9 mouse cellular contexts compared by ENCODE assay signal in genomic region chrX:99152566-99153265, GRCm38 (mm10). TPM values are rescaled to one million over a fixed set of nuclear protein-coding genes. Genes with fewer than 3 reads are reported as not detected.
DNase-seq lines count a peak whose midpoint lies in the region; ATAC-seq lines count a peak whose summit lies in the region.
"Had no signal": no experiment of that assay in that cellular context is flagged by ENCODE, and none has a peak within 500 bp of the region (broad histone marks: within the 10 kb centered on the region; RNA-seq: fewer than 3 reads in every experiment).

No protein-coding gene starts in this region.

- no peak overlapping the region for H3K27ac ChIP-seq in limb, embryonic 11.5 days (replicated peaks; ENCODE audit: low read depth, low read length)
- H3K27ac ChIP-seq in limb, embryonic 10.5 days, result no peak overlapping the region
- H3K27ac ChIP-seq in hindbrain, embryonic 16.5 days (ENCODE audit: low read depth, low read length), result no peak overlapping the region
- no peak overlapping the region for H3K27ac ChIP-seq in neural tube, embryonic 15.5 days (replicated peaks)

- 31% methylated on average over 9 of the region's 9 CpGs for WGBS in limb, embryonic 11.5 days
- WGBS in limb, embryonic 10.5 days, result 22% methylated on average over 9 of the region's 9 CpGs
- 18% methylated on average over 9 of the region's 9 CpGs for WGBS in hindbrain, embryonic 16.5 days
- 31% methylated on average over 9 of the region's 9 CpGs for WGBS in neural tube, embryonic 15.5 days

- peaks cover 2% of the 10 kb centered on the region; the same call in 1 of the 2 replicates for H3K36me3 ChIP-seq in limb, embryonic 11.5 days (ENCODE audit: control insufficient read depth, insufficient read depth, low read length)
- peaks cover 40% of the 10 kb centered on the region for H3K36me3 ChIP-seq in limb, embryonic 10.5 days
- H3K36me3 ChIP-seq in hindbrain, embryonic 16.5 days (ENCODE audit: control insufficient read depth, insufficient read depth, low read length), result no peaks in the 10 kb centered on the region
- no peaks in the 10 kb centered on the region for H3K36me3 ChIP-seq in neural tube, embryonic 15.5 days

- no peak for DNase-seq in limb, embryonic 11.5 days (ENCODE audit: low spot score)
- DNase-seq in limb, embryonic 10.5 days (ENCODE audit: low spot score), result no peak
- DNase-seq in embryo, embryonic 9.5 days (ENCODE audit: extremely low spot score), result peak; percentile 33
- DNase-seq in heart, adult 9 months (ENCODE audit: low spot score in 2 of 2), result no peak
- DNase-seq in urinary bladder, postnatal 10 days (ENCODE audit: low spot score), result no peak
- no peak for DNase-seq in MN1 (ENCODE audit: low spot score)
- DNase-seq: cerebellum, adult 11 months had no signal

- no peaks in the 10 kb centered on the region; the same call in 1 of the 2 replicates for H3K4me1 ChIP-seq in limb, embryonic 11.5 days (ENCODE audit: control insufficient read depth, insufficient read depth, low read length)
- peaks cover 38% of the 10 kb centered on the region for H3K4me1 ChIP-seq in limb, embryonic 10.5 days
- no peaks in the 10 kb centered on the region for H3K4me1 ChIP-seq in hindbrain, embryonic 16.5 days (ENCODE audit: control insufficient read depth, insufficient read depth, low read depth, low read length)
- peaks cover 6% of the 10 kb centered on the region; the same call in 1 of the 2 replicates for H3K4me1 ChIP-seq in neural tube, embryonic 15.5 days

- ATAC-seq in limb, embryonic 11.5 days (ENCODE audit: insufficient number of reproducible peaks, low FRiP score, low TSS enrichment, low read depth), result 0 out of 2 replicates have a peak, but pooled peaks have one; percentile 26
- peak; percentile 36; the same call in 1 of the 2 replicates for ATAC-seq in hindbrain, embryonic 16.5 days
- peak; percentile 26; the same call in 1 of the 2 replicates for ATAC-seq in neural tube, embryonic 15.5 days (ENCODE audit: low FRiP score)

- H3K9ac ChIP-seq in limb, embryonic 11.5 days (ENCODE audit: low read length), result no peak overlapping the region
- H3K9ac ChIP-seq in hindbrain, embryonic 16.5 days (ENCODE audit: low read depth, low read length), result no peak overlapping the region
- no peak overlapping the region for H3K9ac ChIP-seq in neural tube, embryonic 15.5 days (replicated peaks)

- peaks cover 8% of the 10 kb centered on the region; the same call in 1 of the 2 replicates for H3K27me3 ChIP-seq in limb, embryonic 11.5 days (ENCODE audit: control insufficient read depth, insufficient read depth, low read length)
- peaks cover 98% of the 10 kb centered on the region for H3K27me3 ChIP-seq in limb, embryonic 10.5 days (ENCODE audit: low read depth, poor library complexity, severe bottlenecking)
- peaks cover 7% of the 10 kb centered on the region; the same call in 1 of the 2 replicates for H3K27me3 ChIP-seq in hindbrain, embryonic 16.5 days (replicated peaks; ENCODE audit: control insufficient read depth, insufficient read depth, low read length)
- peaks cover 18% of the 10 kb centered on the region for H3K27me3 ChIP-seq in neural tube, embryonic 15.5 days (replicated peaks)

- H3K9me3 ChIP-seq in limb, embryonic 11.5 days (ENCODE audit: control insufficient read depth, low read length), result no peaks in the 10 kb centered on the region
- H3K9me3 ChIP-seq in limb, embryonic 10.5 days (replicated peaks), result no peaks in the 10 kb centered on the region
- H3K9me3 ChIP-seq in hindbrain, embryonic 16.5 days (ENCODE audit: control insufficient read depth, low read length), result no peaks in the 10 kb centered on the region
- H3K9me3 ChIP-seq in neural tube, embryonic 15.5 days (replicated peaks), result no peaks in the 10 kb centered on the region

- H3K4me2 ChIP-seq in limb, embryonic 11.5 days (ENCODE audit: low read depth, severe bottlenecking), result no peak overlapping the region
- no peak overlapping the region for H3K4me2 ChIP-seq in hindbrain, embryonic 16.5 days (ENCODE audit: low read length)
- H3K4me2 ChIP-seq in neural tube, embryonic 15.5 days, result no peak overlapping the region

- H3K4me3 ChIP-seq in limb, embryonic 11.5 days (ENCODE audit: low read depth, low read length), result no peak overlapping the region
- no peak overlapping the region for H3K4me3 ChIP-seq in limb, embryonic 10.5 days
- H3K4me3 ChIP-seq in hindbrain, embryonic 16.5 days (ENCODE audit: low read length), result no peak overlapping the region
- H3K4me3 ChIP-seq in neural tube, embryonic 15.5 days (replicated peaks), result no peak overlapping the region

RNA-seq across cellular contexts. Expression of gene Efnb1, which starts 16.8 kb away (rescaled TPM):
- polyA plus RNA-seq in limb, embryonic 11.5 days (2014; fragmentation: Nextera tagmentation; extraction: Ambion mirVana), result 39.3 and 45.7 TPM in 2 replicates
- polyA plus RNA-seq in limb, embryonic 10.5 days (2016; fragmentation: Nextera tagmentation; extraction: Ambion mirVana), result 42.9 and 54.1 TPM in 2 replicates
- polyA plus RNA-seq in hindbrain, embryonic 16.5 days (2015; fragmentation: Nextera tagmentation; extraction: Ambion mirVana), result 16.0 and 19.5 TPM in 2 replicates
- polyA plus RNA-seq in neural tube, embryonic 15.5 days (2015; fragmentation: Nextera tagmentation; extraction: Ambion mirVana), result 19.3 and 19.4 TPM in 2 replicates
